Mouse (Mus musculus) lung, postnatal 0 days (tissue): ENCODE data around the gene Kcnc1. TPM values are rescaled to one million over a fixed set of nuclear protein-coding genes. Genes with fewer than 3 reads are reported as not detected.

Experiments
- ATAC-seq: fragments of 200-750 bp; cut with Nextera tagmentation; 2 replicates; pipeline ENCODE4 v1.8.0; 2017; ENCODE audit warnings: moderate library complexity
- DNase-seq: peaks from one replicate; pipeline ENCODE4 v3.0.0-alpha.2; 2016; ENCODE audit warnings: low spot score
- H3K27ac ChIP-seq: fragments of 300-500 bp; sonication (generic); 2 replicates; pipeline ENCODE4 v1.5.1; 2014; ENCODE audit warnings: antibody characterized with exemption, mild to moderate bottlenecking, low read length, mixed read lengths
- H3K27me3 ChIP-seq: fragments of 300-500 bp; sonication (generic); replicated peaks from 2 replicates; pipeline ENCODE4 v1.6.1; 2014; ENCODE audit warnings: low read length, mixed read lengths; ENCODE audit not compliant: insufficient read depth
- H3K36me3 ChIP-seq: fragments of 300-500 bp; sonication (generic); 2 replicates; pipeline ENCODE4 v1.6.1; 2014; ENCODE audit warnings: low read length, mixed read lengths; ENCODE audit not compliant: insufficient read depth
- H3K4me1 ChIP-seq: fragments of 300-500 bp; sonication (generic); 2 replicates; pipeline ENCODE4 v1.6.1; 2014; ENCODE audit warnings: antibody characterized with exemption, low read depth, low read length, mixed read lengths; ENCODE audit not compliant: insufficient read depth
- H3K4me2 ChIP-seq: fragments of 300-500 bp; sonication (generic); replicated peaks from 2 replicates; pipeline ENCODE4 v1.6.1; 2014; ENCODE audit warnings: low read depth, mild to moderate bottlenecking, low read length, moderate library complexity, mixed read lengths
- H3K4me3 ChIP-seq: fragments of 300-500 bp; sonication (generic); 2 replicates; pipeline ENCODE4 v1.5.1; 2014; ENCODE audit warnings: low read depth, low read length
- H3K9ac ChIP-seq: fragments of 300-500 bp; sonication (generic); replicated peaks from 2 replicates; pipeline ENCODE4 v1.6.1; 2014; ENCODE audit warnings: low read depth, mild to moderate bottlenecking
- H3K9me3 ChIP-seq: fragments of 300-500 bp; sonication (generic); 2 replicates; pipeline ENCODE4 v1.6.1; 2016; ENCODE audit warnings: low read length, mixed read lengths
- CTCF ChIP-seq: IDR thresholded peaks from 2 replicates; pipeline ENCODE4 v1.5.1; 2016; ENCODE audit warnings: antibody characterized with exemption, mild to moderate bottlenecking
- EP300 ChIP-seq: IDR thresholded peaks from 2 replicates; pipeline ENCODE4 v1.6.1; 2016; ENCODE audit warnings: antibody characterized with exemption, mild to moderate bottlenecking, control low read depth
- WGBS: fragments of 180-500 bp; shearing (Covaris S2); extraction: QIAGEN DNeasy Blood & Tissue Kit; methylation state at CpG from one replicate; pipeline ENCODE4 v1.1.7; 2014; 5-methylcytosine and 5-hydroxymethylcytosine counted together
- polyA plus RNA-seq: library from polyadenylated mRNA; unstranded; fragments of >200 nt; fragmentation: Nextera tagmentation; extraction: Ambion mirVana; gene quantifications from 2 replicates; pipeline ENCODE4 v1.2.1, GENCODE M21; 2015

Kcnc1 gene
- polyA plus RNA-seq, 1 experiment from 2014 or later: 0.07 TPM

DNA sequence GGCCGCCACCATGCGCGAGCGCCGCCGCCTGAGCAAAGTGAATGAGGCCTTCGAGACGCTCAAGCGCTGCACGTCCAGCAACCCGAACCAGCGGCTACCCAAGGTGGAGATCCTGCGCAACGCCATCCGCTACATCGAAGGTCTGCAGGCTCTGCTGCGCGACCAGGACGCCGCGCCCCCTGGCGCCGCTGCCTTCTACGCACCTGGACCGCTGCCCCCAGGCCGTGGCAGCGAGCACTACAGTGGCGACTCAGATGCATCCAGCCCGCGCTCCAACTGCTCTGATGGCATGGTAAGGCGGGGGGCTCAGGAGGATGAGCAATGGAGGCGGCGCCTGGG is 19.3 kb upstream of the Kcnc1 start:
- no peak overlapping the region for H3K4me3 ChIP-seq
- no peak overlapping the region for H3K4me2 ChIP-seq
- no peaks in the 10 kb centered on the region for H3K36me3 ChIP-seq
- H3K9ac ChIP-seq: no peak overlapping the region
- H3K27me3 ChIP-seq: peaks cover 37% of the 10 kb centered on the region
- WGBS: 1% methylated on average over 32 of the region's 33 CpGs
- no peaks in the 10 kb centered on the region for H3K9me3 ChIP-seq
- no peak for ATAC-seq
- no peaks in the 10 kb centered on the region for H3K4me1 ChIP-seq
- DNase-seq: no peak
- peak; percentile 23 for TF ChIP-seq CTCF
- TF ChIP-seq EP300: no peak
- no peak overlapping the region for H3K27ac ChIP-seq

DNA sequence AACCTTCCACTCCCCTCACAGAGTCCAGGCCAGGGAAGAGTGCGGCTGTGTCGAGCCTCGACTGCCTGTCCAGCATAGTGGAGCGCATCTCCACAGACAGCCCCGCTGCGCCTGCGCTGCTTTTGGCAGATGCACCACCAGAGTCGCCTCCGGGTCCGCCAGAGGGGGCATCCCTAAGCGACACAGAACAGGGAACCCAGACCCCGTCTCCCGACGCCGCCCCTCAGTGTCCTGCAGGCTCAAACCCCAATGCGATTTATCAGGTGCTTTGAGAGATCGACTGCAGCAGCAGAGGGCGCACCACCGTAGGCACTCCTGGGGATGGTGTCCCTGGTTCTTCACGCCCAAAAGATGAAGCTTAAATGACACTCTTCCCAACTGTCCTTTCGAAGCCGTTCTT is 18.2 kb upstream of the Kcnc1 start:
- Histone ChIP-seq H3K4me2 (no peak overlapping the region), H3K36me3 (no peaks in the 10 kb centered on the region), H3K27ac (no peak overlapping the region), H3K9ac (no peak overlapping the region), H3K9me3 (no peaks in the 10 kb centered on the region), H3K4me3 (no peak overlapping the region), H3K27me3 (peaks cover 37% of the 10 kb centered on the region), H3K4me1 (no peaks in the 10 kb centered on the region)
- peak; percentile 41; the same call in 1 of the 2 replicates for TF ChIP-seq CTCF
- no peak for TF ChIP-seq EP300
- ATAC-seq (no peak), DNase-seq (no peak)
- 5% methylated on average over 22 of the region's 22 CpGs for WGBS

DNA sequence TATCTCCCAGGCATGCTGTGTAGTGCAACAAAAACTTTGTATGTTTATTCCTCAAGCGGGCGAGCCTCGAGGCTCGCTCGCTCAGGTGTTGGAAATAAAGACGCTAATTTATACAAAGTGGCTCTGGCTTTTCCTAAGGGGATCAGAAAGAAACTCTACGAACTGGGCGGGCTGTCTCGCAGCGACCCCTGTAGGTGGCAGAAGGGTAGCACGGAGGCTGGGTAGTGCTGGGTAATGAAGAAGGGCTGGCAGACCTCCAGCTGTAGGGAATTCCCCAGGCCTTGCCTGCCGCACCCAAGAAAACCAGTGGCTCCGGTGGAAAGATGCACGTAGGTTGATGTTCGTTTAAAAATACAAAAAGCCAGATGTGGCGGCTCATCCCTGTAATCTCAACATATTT is 17.3 kb upstream of the Kcnc1 start:
- TF ChIP-seq CTCF: peak; percentile 63
- no peak for TF ChIP-seq EP300
- 6% methylated on average over 16 of the region's 16 CpGs for WGBS

DNA sequence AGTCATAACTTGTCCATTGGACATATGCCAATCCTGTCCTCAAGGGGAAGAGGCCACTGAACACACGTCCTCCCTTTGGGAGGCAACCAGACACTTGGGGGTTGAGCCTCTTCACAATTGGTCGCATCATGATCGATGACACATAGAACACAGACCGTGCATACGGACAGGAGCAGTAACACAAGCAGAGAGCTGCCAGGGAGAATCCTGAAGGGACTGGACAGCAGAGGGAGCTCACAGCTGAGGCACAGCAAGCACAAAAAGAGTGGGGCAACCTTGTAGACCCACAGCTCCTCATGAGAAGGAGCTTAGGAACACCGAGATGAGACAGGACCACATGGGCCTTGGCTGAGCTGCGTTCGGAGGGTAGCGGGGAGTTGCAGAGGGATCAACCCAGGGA is 15.7 kb upstream of the Kcnc1 start:
- TF ChIP-seq CTCF: peak; percentile 18
- TF ChIP-seq EP300: no peak
- Histone ChIP-seq H3K27ac (no peak overlapping the region), H3K36me3 (no peaks in the 10 kb centered on the region), H3K4me2 (no peak overlapping the region), H3K27me3 (peaks cover 33% of the 10 kb centered on the region), H3K4me3 (no peak overlapping the region), H3K9ac (no peak overlapping the region), H3K4me1 (no peaks in the 10 kb centered on the region), H3K9me3 (no peaks in the 10 kb centered on the region)
- no peak for DNase-seq
- ATAC-seq: no peak
- WGBS: 59% methylated on average over 9 of the region's 9 CpGs

More for the DNA sequence above, 17.3 kb upstream of the Kcnc1 start:
- Histone ChIP-seq H3K27me3 (peaks cover 37% of the 10 kb centered on the region), H3K27ac (no peak overlapping the region), H3K9me3 (no peaks in the 10 kb centered on the region), H3K4me2 (no peak overlapping the region), H3K4me3 (no peak overlapping the region), H3K36me3 (no peaks in the 10 kb centered on the region), H3K9ac (no peak overlapping the region), H3K4me1 (no peaks in the 10 kb centered on the region)
- ATAC-seq: no peak; the same call in 1 of the 2 replicates
- DNase-seq: peak; percentile 62

DNA sequence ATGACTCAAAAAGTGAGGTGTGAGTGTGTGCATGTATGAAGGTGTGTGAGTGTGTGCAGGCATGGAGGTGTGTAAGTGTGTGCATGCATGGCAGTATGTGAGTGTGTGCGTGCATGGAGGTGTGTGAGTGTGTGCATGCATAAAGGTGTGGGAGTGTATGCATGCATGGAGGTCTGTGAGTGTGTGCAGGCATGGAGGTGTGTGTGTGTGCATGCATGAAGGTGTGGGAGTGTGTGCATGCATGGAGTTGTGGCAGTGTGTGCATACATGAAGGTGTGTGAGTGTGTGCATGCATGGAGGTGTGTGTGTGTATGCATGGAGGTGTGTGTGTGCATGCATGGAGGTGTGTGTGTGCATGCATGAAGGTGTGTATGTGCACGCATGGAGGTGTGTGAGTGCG is 8.9 kb upstream of the Kcnc1 start:
- Histone ChIP-seq H3K4me1 (no peaks in the 10 kb centered on the region), H3K9me3 (no peaks in the 10 kb centered on the region), H3K27me3 (no peaks in the 10 kb centered on the region), H3K4me3 (no peak overlapping the region), H3K4me2 (no peak overlapping the region), H3K36me3 (no peaks in the 10 kb centered on the region), H3K9ac (no peak overlapping the region), H3K27ac (no peak overlapping the region)
- DNase-seq (no peak), ATAC-seq (no peak)
- WGBS: 87% methylated on average over 3 of the region's 3 CpGs
- no peak for TF ChIP-seq CTCF
- TF ChIP-seq EP300: no peak

DNA sequence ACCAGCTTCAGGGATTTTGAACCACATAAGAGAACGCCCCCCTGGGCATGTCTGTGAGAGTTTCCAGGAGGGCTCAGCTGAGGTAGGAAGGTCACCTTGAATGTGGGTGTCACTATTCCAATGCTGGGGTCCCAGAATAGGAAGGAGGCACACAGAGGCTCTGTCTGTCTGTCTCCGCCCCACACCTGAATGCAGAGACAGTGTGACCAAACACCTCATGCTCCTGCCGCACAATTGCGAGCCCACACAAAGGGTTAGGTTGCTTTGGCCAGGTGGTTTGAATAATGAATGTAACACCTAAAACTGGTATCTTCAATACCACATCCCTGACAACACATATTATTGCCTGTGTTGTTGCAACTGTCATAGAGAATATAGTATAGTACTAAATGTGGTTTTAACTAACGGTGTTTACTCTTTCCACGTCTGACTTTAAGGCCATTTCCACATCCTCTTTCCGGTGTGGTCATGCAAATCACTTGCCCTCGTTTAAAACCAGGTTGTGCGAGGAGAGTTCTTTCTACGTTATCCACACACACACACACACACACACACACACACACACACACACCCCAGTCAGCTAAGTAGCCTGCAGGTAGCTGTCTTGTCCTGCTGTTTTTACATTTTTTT is 6.7 kb upstream of the Kcnc1 start:
- TF ChIP-seq EP300: no peak
- TF ChIP-seq CTCF: no peak
- Histone ChIP-seq H3K27ac (no peak overlapping the region), H3K9ac (no peak overlapping the region), H3K9me3 (no peaks in the 10 kb centered on the region), H3K4me3 (no peak overlapping the region), H3K27me3 (peaks cover 15% of the 10 kb centered on the region; the same call in 1 of the 2 replicates), H3K4me1 (no peaks in the 10 kb centered on the region), H3K36me3 (no peaks in the 10 kb centered on the region), H3K4me2 (no peak overlapping the region)
- DNase-seq (no peak), ATAC-seq (no peak)
- 65% methylated on average over 10 of the region's 10 CpGs for WGBS

DNA sequence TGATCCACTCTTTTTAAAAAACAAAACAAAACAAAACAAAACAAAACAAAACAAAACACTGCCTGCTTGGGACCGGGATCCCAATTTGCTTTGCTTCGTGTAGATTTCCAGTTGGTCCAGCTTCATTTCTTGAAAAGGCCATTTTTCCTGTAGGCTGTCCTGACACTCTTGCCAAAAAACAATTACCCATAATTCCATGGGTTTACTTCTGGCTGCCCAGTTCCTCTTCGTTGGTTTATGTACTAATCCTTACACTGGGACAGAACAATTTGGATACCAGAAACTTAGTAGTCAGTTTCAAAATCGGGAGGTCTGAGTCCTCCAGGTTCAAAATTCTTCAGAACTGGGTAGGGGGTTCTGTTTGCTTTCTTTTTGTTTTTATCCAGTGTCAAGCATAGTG is 6.1 kb upstream of the Kcnc1 start:
- DNase-seq (peak; percentile 13), ATAC-seq (no peak)
- 58% methylated on average over 4 of the region's 4 CpGs for WGBS
- no peaks in the 10 kb centered on the region for H3K36me3 ChIP-seq
- H3K27ac ChIP-seq: no peak overlapping the region
- no peak overlapping the region for H3K9ac ChIP-seq
- no peak overlapping the region for H3K4me2 ChIP-seq
- H3K4me3 ChIP-seq: no peak overlapping the region
- H3K4me1 ChIP-seq: no peaks in the 10 kb centered on the region
- no peaks in the 10 kb centered on the region for H3K9me3 ChIP-seq
- TF ChIP-seq EP300 (no peak), CTCF (no peak)
- peaks cover 21% of the 10 kb centered on the region; the same call in 1 of the 2 replicates for H3K27me3 ChIP-seq
